Mouse (Mus musculus): ENCODE measurements around the gene Rab7b.

GRCm38 (mm10) chr1:131687739-131688138, 756 bp upstream of the Rab7b start:
- TF ChIP-seq CTCF (IDR thresholded peaks at IDR 0.05; ENCODE audit: control insufficient read depth, insufficient read depth, low read length) (no peak), POLR2A (IDR thresholded peaks at IDR 0.05; ENCODE audit: borderline replicate concordance, control insufficient read depth, low read depth, low read length) (no peak)
